Mouse (Mus musculus) liver, embryonic 15.5 days (tissue): ENCODE data around the gene Gm45711. TPM values are rescaled to one million over a fixed set of nuclear protein-coding genes. Genes with fewer than 3 reads are reported as not detected.
"Not testable (repeated sequence)": the region's sequence is repeated elsewhere in the genome, so short reads cannot be mapped to it uniquely, and the experiment has no call there.

Experiments used
- ATAC-seq: fragments of 200-750 bp; cut with Nextera tagmentation; 2 replicates; pipeline ENCODE4 v1.8.0; 2017; ENCODE audit warnings: moderate number of reproducible peaks, mild to moderate bottlenecking, moderate library complexity; ENCODE audit not compliant: insufficient read depth
- H3K27ac ChIP-seq: fragments of 300-500 bp; sonication (generic); replicated peaks from 2 replicates; pipeline ENCODE4 v1.5.1; 2015; ENCODE audit warnings: mild to moderate bottlenecking, inconsistent platforms
- H3K27me3 ChIP-seq: fragments of 300-500 bp; sonication (generic); 2 replicates; pipeline ENCODE4 v1.6.1; 2015; ENCODE audit warnings: mild to moderate bottlenecking, inconsistent platforms
- H3K36me3 ChIP-seq: fragments of 300-500 bp; sonication (generic); replicated peaks from 2 replicates; pipeline ENCODE4 v1.6.1; 2015; ENCODE audit warnings: moderate library complexity, mild to moderate bottlenecking, inconsistent platforms
- H3K4me1 ChIP-seq: fragments of 300-500 bp; sonication (generic); replicated peaks from 2 replicates; pipeline ENCODE4 v1.6.1; 2015; ENCODE audit warnings: inconsistent platforms
- H3K4me2 ChIP-seq: fragments of 300-500 bp; sonication (generic); 2 replicates; pipeline ENCODE4 v1.6.1; 2015; ENCODE audit warnings: moderate library complexity, mild to moderate bottlenecking, inconsistent platforms
- H3K4me3 ChIP-seq: fragments of 300-500 bp; sonication (generic); replicated peaks from 2 replicates; pipeline ENCODE4 v1.5.1; 2015; ENCODE audit warnings: mild to moderate bottlenecking, inconsistent platforms
- H3K9ac ChIP-seq: fragments of 300-500 bp; sonication (generic); 2 replicates; pipeline ENCODE4 v1.6.1; 2015; ENCODE audit warnings: moderate library complexity, mild to moderate bottlenecking, inconsistent platforms
- H3K9me3 ChIP-seq: fragments of 300-500 bp; sonication (generic); replicated peaks from 2 replicates; pipeline ENCODE4 v1.6.1; 2016; ENCODE audit warnings: inconsistent platforms
- WGBS: fragments of 180-500 bp; shearing (Covaris S2); methylation state at CpG from one replicate; pipeline ENCODE4 v1.1.7; 2015; ENCODE audit warnings: mixed read lengths; ENCODE audit not compliant: insufficient replicate concordance; 5-methylcytosine and 5-hydroxymethylcytosine counted together
- polyA plus RNA-seq: library from polyadenylated mRNA; unstranded; fragments of >200 nt; fragmentation: Nextera tagmentation; extraction: Ambion mirVana; gene quantifications from 2 replicates; pipeline ENCODE4 v1.2.1, GENCODE M21; 2015

Gm45711 gene
- not detected in 2 replicates for polyA plus RNA-seq

DNA sequence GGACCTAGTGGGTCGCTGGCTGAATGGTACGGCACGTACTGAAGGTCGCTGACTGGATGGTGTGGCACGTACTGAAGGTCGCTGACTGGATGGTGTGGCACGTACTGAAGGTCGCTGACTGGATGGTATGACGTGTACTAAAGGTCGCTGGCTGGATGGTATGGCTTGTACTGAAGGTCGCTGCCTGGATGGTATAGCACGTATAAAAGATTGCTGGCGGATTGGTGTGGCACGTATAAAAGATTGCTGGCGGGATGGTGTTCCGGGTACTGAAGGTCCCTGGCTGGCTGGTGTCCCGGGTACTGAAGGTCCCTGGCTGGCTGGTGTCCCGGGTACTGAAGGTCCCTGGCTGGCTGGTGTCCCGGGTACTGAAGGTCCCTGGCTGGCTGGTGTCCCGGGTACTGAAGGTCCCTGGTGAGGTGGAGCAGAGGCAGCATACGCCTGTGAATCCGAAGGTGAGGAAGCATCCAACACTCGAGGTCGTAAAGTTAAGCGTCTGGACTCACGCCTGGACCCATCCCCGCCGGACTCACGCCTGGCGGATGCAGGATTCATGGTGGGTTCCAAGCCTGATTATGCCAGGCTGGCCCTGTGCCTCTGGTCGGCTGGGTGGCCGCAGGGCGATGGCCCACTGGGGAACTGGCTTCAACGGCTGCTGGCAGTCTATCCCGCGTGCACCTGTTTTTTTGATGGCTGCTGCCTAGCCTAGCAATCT is at the start of gene Gm45711, which contains the start of gene Cmtm1:
Gene Gm45711 (minus strand): TSS at position 641 of the 715 bp plus-strand sequence.
Gene Cmtm1 (minus strand): TSS at position 705 of the 715 bp plus-strand sequence.
- H3K9me3 ChIP-seq, H3K27me3 ChIP-seq, ATAC-seq, H3K36me3 ChIP-seq, H3K4me2 ChIP-seq, H3K4me3 ChIP-seq, H3K27ac ChIP-seq, H3K4me1 ChIP-seq, H3K9ac ChIP-seq: not testable (repeated sequence)
- 75% methylated on average over 36 of the region's 36 CpGs for WGBS

DNA sequence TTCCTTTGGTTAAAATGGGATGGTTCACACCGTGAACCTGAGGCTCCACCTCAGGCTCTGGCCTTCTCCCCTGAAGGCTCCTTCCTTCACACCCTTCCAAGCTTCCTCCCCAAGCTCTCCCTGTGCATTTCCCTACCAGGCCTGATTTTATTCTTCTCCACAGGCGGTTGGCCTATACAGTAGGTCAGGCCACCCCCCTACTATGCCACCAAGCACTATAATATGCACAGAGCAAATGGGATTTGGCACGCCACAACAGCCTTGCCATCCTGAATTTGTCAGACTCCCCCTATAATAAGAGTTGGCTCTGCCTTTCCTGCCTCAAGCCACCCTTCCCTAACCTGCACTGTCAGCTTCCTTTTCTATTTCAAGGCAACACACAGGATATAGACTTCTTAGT is 48.8 kb upstream of the Gm45711 start:
- no peak for ATAC-seq
- no peak overlapping the region for H3K9ac ChIP-seq
- 0 out of 2 replicates have a peak, but pooled peaks cover 5% of the 10 kb centered on the region for H3K36me3 ChIP-seq
- H3K27me3 ChIP-seq, result no peaks in the 10 kb centered on the region
- no peak overlapping the region for H3K4me3 ChIP-seq
- H3K9me3 ChIP-seq, result no peaks in the 10 kb centered on the region
- peaks cover 4% of the 10 kb centered on the region; the same call in 1 of the 2 replicates for H3K4me1 ChIP-seq
- no peak overlapping the region for H3K27ac ChIP-seq
- WGBS, result 65% methylated on average over 3 of the region's 3 CpGs
- no peak overlapping the region for H3K4me2 ChIP-seq

GRCm38 (mm10) chr8:104354504-104354903 is 44.6 kb upstream of the Gm45711 start:
- 72% methylated on average over 10 of the region's 10 CpGs for WGBS
- no peaks in the 10 kb centered on the region for H3K27me3 ChIP-seq
- H3K4me2 ChIP-seq, result no peak overlapping the region
- no peak overlapping the region for H3K27ac ChIP-seq
- ATAC-seq, result peak; percentile 18; the same call in 1 of the 2 replicates
- no peak overlapping the region for H3K9ac ChIP-seq
- H3K4me1 ChIP-seq, result peaks cover under 1% of the 10 kb centered on the region; the same call in 1 of the 2 replicates
- 0 out of 2 replicates have a peak, but pooled peaks cover 5% of the 10 kb centered on the region for H3K36me3 ChIP-seq
- no peaks in the 10 kb centered on the region for H3K9me3 ChIP-seq
- H3K4me3 ChIP-seq, result no peak overlapping the region

GRCm38 (mm10) chr8:104353186-104353585 is 43.3 kb upstream of the Gm45711 start:
- Histone ChIP-seq H3K9ac (no peak overlapping the region), H3K4me3 (no peak overlapping the region), H3K27me3 (no peaks in the 10 kb centered on the region), H3K36me3 (0 out of 2 replicates have a peak, but pooled peaks cover 5% of the 10 kb centered on the region), H3K9me3 (no peaks in the 10 kb centered on the region), H3K4me2 (no peak overlapping the region), H3K27ac (no peak overlapping the region), H3K4me1 (no peaks in the 10 kb centered on the region)
- WGBS, result 28% methylated on average over 5 of the region's 5 CpGs
- no peak for ATAC-seq

DNA sequence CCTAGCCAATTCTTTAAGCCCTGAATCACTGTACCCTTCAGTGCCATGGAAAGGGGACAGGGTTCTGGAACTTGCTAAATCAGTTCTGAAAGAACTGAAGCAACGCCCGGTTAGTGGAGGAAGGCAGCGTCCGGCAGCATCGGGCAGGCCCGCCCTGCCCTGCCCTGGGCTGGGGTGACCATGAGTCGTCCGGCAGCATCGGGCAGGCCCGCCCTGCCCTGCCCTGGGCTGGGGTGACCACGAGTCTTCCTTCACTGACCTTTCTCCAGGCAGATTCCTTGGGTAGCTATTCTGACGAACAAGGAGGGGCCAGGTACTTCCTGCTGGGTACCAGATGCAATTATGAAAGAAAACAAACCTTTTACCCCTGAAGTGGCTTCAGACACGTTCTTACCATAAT is 40.2 kb upstream of the Gm45711 start:
- no peaks in the 10 kb centered on the region for H3K27me3 ChIP-seq
- no peak overlapping the region for H3K4me3 ChIP-seq
- no peak overlapping the region for H3K9ac ChIP-seq
- H3K9me3 ChIP-seq, result no peaks in the 10 kb centered on the region
- no peak overlapping the region for H3K4me2 ChIP-seq
- ATAC-seq, result no peak
- H3K4me1 ChIP-seq, result no peaks in the 10 kb centered on the region
- H3K36me3 ChIP-seq, result peaks cover 9% of the 10 kb centered on the region; the same call in 1 of the 2 replicates
- 62% methylated on average over 13 of the region's 13 CpGs for WGBS
- H3K27ac ChIP-seq, result no peak overlapping the region

DNA sequence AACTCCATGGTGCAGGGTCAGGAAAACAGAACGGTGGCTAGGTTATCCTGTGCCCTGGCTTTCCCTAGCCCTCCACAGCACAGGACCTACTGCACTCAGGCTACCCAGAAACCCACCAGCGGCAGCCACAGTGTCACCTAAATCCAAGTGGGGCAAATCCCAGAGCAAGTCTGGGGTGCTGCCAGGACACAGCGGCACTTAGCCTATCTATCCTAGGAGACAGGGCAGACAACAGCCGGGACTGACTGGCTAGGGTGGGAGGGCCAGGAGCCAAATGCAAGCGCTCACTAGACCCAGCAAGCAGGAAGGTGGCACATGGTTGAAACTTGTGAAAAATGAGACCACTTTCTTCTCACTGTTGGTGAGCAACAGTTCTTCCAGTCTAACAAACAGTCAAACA is 39.1 kb upstream of the Gm45711 start:
- no peaks in the 10 kb centered on the region for H3K4me1 ChIP-seq
- peaks cover 4% of the 10 kb centered on the region; the same call in 1 of the 2 replicates for H3K36me3 ChIP-seq
- 74% methylated on average over 5 of the region's 5 CpGs for WGBS
- ATAC-seq, result no peak
- H3K9me3 ChIP-seq, result no peaks in the 10 kb centered on the region
- H3K4me3 ChIP-seq, result no peak overlapping the region
- H3K4me2 ChIP-seq, result no peak overlapping the region
- H3K9ac ChIP-seq, result no peak overlapping the region
- H3K27ac ChIP-seq, result no peak overlapping the region; the same call in 1 of the 2 replicates
- no peaks in the 10 kb centered on the region for H3K27me3 ChIP-seq

GRCm38 (mm10) chr8:104346706-104347105 is 36.8 kb upstream of the Gm45711 start:
- no peak for ATAC-seq
- 55% methylated on average over 12 of the region's 12 CpGs for WGBS
- H3K9ac ChIP-seq, result no peak overlapping the region

GRCm38 (mm10) chr8:104344622-104345021 is 34.7 kb upstream of the Gm45711 start:
- Histone ChIP-seq H3K4me2 (no peak overlapping the region), H3K4me3 (no peak overlapping the region), H3K4me1 (peaks cover 23% of the 10 kb centered on the region), H3K36me3 (peaks cover 4% of the 10 kb centered on the region; the same call in 1 of the 2 replicates), H3K9ac (no peak overlapping the region), H3K9me3 (no peaks in the 10 kb centered on the region), H3K27me3 (peaks cover 17% of the 10 kb centered on the region; the same call in 1 of the 2 replicates), H3K27ac (no peak overlapping the region)
- ATAC-seq, result no peak
- 72% methylated on average over 5 of the region's 5 CpGs for WGBS

More at GRCm38 (mm10) chr8:104346706-104347105, 36.8 kb upstream of the Gm45711 start:
- peaks cover under 1% of the 10 kb centered on the region; the same call in 1 of the 2 replicates for H3K27me3 ChIP-seq
- H3K4me3 ChIP-seq, result no peak overlapping the region
- H3K4me1 ChIP-seq, result 0 out of 2 replicates have a peak, but pooled peaks cover 3% of the 10 kb centered on the region
- peaks cover 4% of the 10 kb centered on the region; the same call in 1 of the 2 replicates for H3K36me3 ChIP-seq
- H3K4me2 ChIP-seq, result no peak overlapping the region
- H3K9me3 ChIP-seq, result no peaks in the 10 kb centered on the region
- H3K27ac ChIP-seq, result no peak overlapping the region

DNA sequence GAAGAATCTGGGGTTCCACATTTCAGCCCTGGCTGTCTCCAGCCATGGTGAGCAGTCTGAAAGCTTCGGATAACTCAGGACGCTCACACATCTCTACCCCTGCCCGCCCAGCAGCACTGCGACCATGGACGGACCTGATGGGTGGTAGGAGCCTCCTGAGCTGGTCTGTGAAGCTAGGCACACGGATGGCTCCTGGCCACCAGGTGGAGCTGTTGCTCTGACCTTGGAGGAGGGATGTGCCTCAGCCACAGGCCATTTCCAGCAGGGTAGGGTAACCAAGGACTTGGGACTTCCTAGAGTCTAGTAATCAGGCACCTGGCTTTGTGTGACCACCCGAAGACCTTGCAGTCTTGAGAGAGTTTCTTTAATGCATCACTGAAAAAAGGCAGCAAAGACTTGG is 34.1 kb upstream of the Gm45711 start:
- peaks cover 17% of the 10 kb centered on the region; the same call in 1 of the 2 replicates for H3K27me3 ChIP-seq
- peaks cover 4% of the 10 kb centered on the region; the same call in 1 of the 2 replicates for H3K36me3 ChIP-seq
- no peak overlapping the region for H3K4me2 ChIP-seq
- WGBS, result 16% methylated on average over 7 of the region's 7 CpGs
- no peaks in the 10 kb centered on the region for H3K9me3 ChIP-seq
- ATAC-seq, result peak; percentile 39; the same call in 1 of the 2 replicates
- no peak overlapping the region for H3K4me3 ChIP-seq
- peaks cover 27% of the 10 kb centered on the region for H3K4me1 ChIP-seq
- H3K9ac ChIP-seq, result no peak overlapping the region
- no peak overlapping the region for H3K27ac ChIP-seq

- Histone ChIP-seq H3K9me3 (no peaks in the 10 kb centered on the region), H3K4me2 (no peak overlapping the region), H3K4me3 (no peak overlapping the region), H3K36me3 (peaks cover 4% of the 10 kb centered on the region; the same call in 1 of the 2 replicates), H3K4me1 (peaks cover 27% of the 10 kb centered on the region), H3K9ac (no peak overlapping the region), H3K27me3 (peaks cover 17% of the 10 kb centered on the region; the same call in 1 of the 2 replicates), H3K27ac (no peak overlapping the region)
- ATAC-seq, result no peak
- WGBS, result 43% methylated on average over 5 of the region's 5 CpGs
Observed at GRCm38 (mm10) chr8:104342426-104342825, 32.5 kb upstream of the Gm45711 start.

- Histone ChIP-seq H3K9me3 (no peaks in the 10 kb centered on the region), H3K4me3 (no peak overlapping the region), H3K27me3 (peaks cover 17% of the 10 kb centered on the region; the same call in 1 of the 2 replicates), H3K9ac (no peak overlapping the region), H3K4me1 (peaks cover 27% of the 10 kb centered on the region), H3K4me2 (peak overlapping the region; percentile 77), H3K27ac (no peak overlapping the region), H3K36me3 (0 out of 2 replicates have a peak, but pooled peaks cover 4% of the 10 kb centered on the region)
- no peak for ATAC-seq
- WGBS, result 44% methylated on average over 6 of the region's 6 CpGs
Observed at GRCm38 (mm10) chr8:104341678-104342077, 31.8 kb upstream of the Gm45711 start.
